Mouse (Mus musculus) ES-Bruce4 (cell line): ENCODE measurements around the gene Fam24b.

Source experiments
- CTCF ChIP-seq: IDR thresholded peaks from one replicate; pipeline ENCODE4 v1.8.1; 2011; ENCODE audit warnings: low read depth, low read length
- EP300 ChIP-seq: IDR thresholded peaks from 2 replicates; pipeline ENCODE4 v1.6.1; 2011; ENCODE audit warnings: low read depth, low read length; ENCODE audit not compliant: insufficient read depth
- POLR2A ChIP-seq: IDR thresholded peaks from one replicate; pipeline ENCODE4 v1.8.1; 2011; ENCODE audit warnings: low read length; ENCODE audit not compliant: insufficient read depth

GRCm38 (mm10) chr7:131337502-131338068 is 8.3 kb upstream of the Fam24b start:
- no peak for TF ChIP-seq CTCF
- TF ChIP-seq POLR2A, result no peak
- no peak for TF ChIP-seq EP300
